ENCODE assay signal across 9 mouse cellular contexts in the genomic region with DNA sequence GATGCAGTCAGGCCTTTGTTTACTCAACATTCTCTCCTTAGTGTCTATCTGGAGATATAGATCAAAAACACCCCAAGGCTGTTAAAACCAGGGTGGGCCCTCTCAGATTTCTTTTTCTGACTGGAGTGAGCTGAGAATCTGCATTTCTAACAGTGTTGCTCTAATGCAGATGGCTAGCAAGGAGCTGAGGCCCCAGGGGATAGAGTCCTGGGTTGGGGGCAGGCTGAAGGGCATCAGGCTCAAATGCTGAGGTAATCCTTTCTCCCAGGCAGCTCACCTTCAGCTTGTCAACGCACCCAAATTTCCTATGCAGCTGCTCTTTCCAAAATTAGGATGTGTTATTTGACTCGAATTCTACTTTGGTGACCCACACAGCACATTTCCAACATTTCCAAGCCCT.
DNase-seq lines count a peak whose midpoint lies in the region; ATAC-seq and TF ChIP-seq lines count a peak whose summit lies in the region.
"Had no signal": no experiment of that assay in that cellular context is flagged by ENCODE, and none has a peak within 500 bp of the region (broad histone marks: within the 10 kb centered on the region; RNA-seq: fewer than 3 reads in every experiment).

No protein-coding gene starts in this region.

- intact Hi-C loops in left cerebral cortex, postnatal 4 days (cut with DNase I), result no loop called here
- intact Hi-C loops in left cerebral cortex, postnatal 10 days (cut with DNase I), result loop anchor here (2.0 kb wide), 1 partner anchor 148 kb away; no protein-coding TSS in a partner anchor

- H3K27me3 ChIP-seq in heart, embryonic 11.5 days (ENCODE audit: control insufficient read depth, insufficient read depth, low read length), result no peaks in the 10 kb centered on the region
- H3K27me3 ChIP-seq in forebrain, postnatal 0 days (ENCODE audit: insufficient read depth, low read length), result no peaks in the 10 kb centered on the region
- no peaks in the 10 kb centered on the region for H3K27me3 ChIP-seq in liver, embryonic 13.5 days

- DNase-seq in heart, adult 8-10 months (ENCODE audit: low spot score), result no peak
- DNase-seq in ES-CJ7 (ENCODE audit: low read depth, low spot score), result peak; percentile 52
- no peak for DNase-seq in forebrain, postnatal 0 days
- DNase-seq in liver, embryonic 13.5 days, result no peak
- DNase-seq in right cerebral cortex, postnatal 4 days, result no peak
- no peak for DNase-seq in left cerebral cortex, postnatal 4 days
- DNase-seq in left cerebral cortex, postnatal 10 days (ENCODE audit: extremely low spot score in 1 of 2, low spot score in 2 of 2), result no peak
- DNase-seq: cerebellum, adult 18-20 months had no signal

- peak overlapping the region; percentile 19; the same call in 1 of the 2 replicates for H3K4me3 ChIP-seq in heart, embryonic 11.5 days (ENCODE audit: low read depth, low read length)
- H3K4me3 ChIP-seq in forebrain, postnatal 0 days (ENCODE audit: low read depth, low read length), result peak overlapping the region; percentile 21
- H3K4me3 ChIP-seq in liver, embryonic 13.5 days (replicated peaks), result no peak overlapping the region

- H3K4me2 ChIP-seq in heart, embryonic 11.5 days, result peak overlapping the region; percentile 52
- H3K4me2 ChIP-seq in forebrain, postnatal 0 days (ENCODE audit: low read depth), result peak overlapping the region; percentile 41
- H3K4me2 ChIP-seq in liver, embryonic 13.5 days, result 0 out of 2 replicates have a peak overlapping the region, but pooled peaks have one; percentile 15

- 0 out of 2 replicates have a peak overlapping the region, but pooled peaks have one; percentile 22 for H3K27ac ChIP-seq in heart, embryonic 11.5 days (ENCODE audit: low read depth, low read length)
- H3K27ac ChIP-seq in forebrain, postnatal 0 days (ENCODE audit: low read depth, low read length), result peak overlapping the region; percentile 45; the same call in 1 of the 2 replicates
- H3K27ac ChIP-seq in liver, embryonic 13.5 days, result no peak overlapping the region

- no peaks in the 10 kb centered on the region for H3K4me1 ChIP-seq in heart, embryonic 11.5 days (ENCODE audit: control insufficient read depth, insufficient read depth, low read length)
- H3K4me1 ChIP-seq in forebrain, postnatal 0 days (ENCODE audit: insufficient read depth), result no peaks in the 10 kb centered on the region
- H3K4me1 ChIP-seq in liver, embryonic 13.5 days (replicated peaks), result no peaks in the 10 kb centered on the region

- no peaks in the 10 kb centered on the region for H3K36me3 ChIP-seq in heart, embryonic 11.5 days (ENCODE audit: control insufficient read depth, insufficient read depth, low read length)
- H3K36me3 ChIP-seq in forebrain, postnatal 0 days (ENCODE audit: insufficient read depth), result no peaks in the 10 kb centered on the region
- no peaks in the 10 kb centered on the region for H3K36me3 ChIP-seq in liver, embryonic 13.5 days

- H3K9me3 ChIP-seq in heart, embryonic 11.5 days (replicated peaks; ENCODE audit: control insufficient read depth, low read length), result no peaks in the 10 kb centered on the region; the same call in 1 of the 2 replicates
- H3K9me3 ChIP-seq in forebrain, postnatal 0 days (ENCODE audit: low read length), result no peaks in the 10 kb centered on the region
- no peaks in the 10 kb centered on the region for H3K9me3 ChIP-seq in liver, embryonic 13.5 days (replicated peaks)

- ATAC-seq in heart, embryonic 11.5 days (replicated peaks; ENCODE audit: insufficient number of reproducible peaks, low FRiP score, low TSS enrichment), result no peak
- ATAC-seq in forebrain, postnatal 0 days, result no peak
- no peak for ATAC-seq in liver, embryonic 13.5 days (ENCODE audit: low read depth)

- H3K9ac ChIP-seq in heart, embryonic 11.5 days (ENCODE audit: low read depth, low read length), result no peak overlapping the region
- no peak overlapping the region for H3K9ac ChIP-seq in forebrain, postnatal 0 days
- H3K9ac ChIP-seq in liver, embryonic 13.5 days, result no peak overlapping the region

- WGBS in heart, embryonic 11.5 days (ENCODE audit: insufficient replicate concordance), result 16% methylated on average over 2 of the region's 2 CpGs
- WGBS in forebrain, postnatal 0 days, result 17% methylated on average over 2 of the region's 2 CpGs
- 2% methylated on average over 2 of the region's 2 CpGs for WGBS in liver, embryonic 13.5 days (ENCODE audit: insufficient replicate concordance)

- TF ChIP-seq CTCF in forebrain, postnatal 0 days (IDR thresholded peaks at IDR 0.05; ENCODE audit: low read depth), result no peak
